Mouse (Mus musculus): ENCODE results near the gene Mrpl51. TPM values are rescaled to one million over a fixed set of nuclear protein-coding genes. Genes with fewer than 3 reads are reported as not detected.

Mrpl51 gene
- polyA plus RNA-seq, 1 experiment from 2014 or later, result 210 TPM

DNA sequence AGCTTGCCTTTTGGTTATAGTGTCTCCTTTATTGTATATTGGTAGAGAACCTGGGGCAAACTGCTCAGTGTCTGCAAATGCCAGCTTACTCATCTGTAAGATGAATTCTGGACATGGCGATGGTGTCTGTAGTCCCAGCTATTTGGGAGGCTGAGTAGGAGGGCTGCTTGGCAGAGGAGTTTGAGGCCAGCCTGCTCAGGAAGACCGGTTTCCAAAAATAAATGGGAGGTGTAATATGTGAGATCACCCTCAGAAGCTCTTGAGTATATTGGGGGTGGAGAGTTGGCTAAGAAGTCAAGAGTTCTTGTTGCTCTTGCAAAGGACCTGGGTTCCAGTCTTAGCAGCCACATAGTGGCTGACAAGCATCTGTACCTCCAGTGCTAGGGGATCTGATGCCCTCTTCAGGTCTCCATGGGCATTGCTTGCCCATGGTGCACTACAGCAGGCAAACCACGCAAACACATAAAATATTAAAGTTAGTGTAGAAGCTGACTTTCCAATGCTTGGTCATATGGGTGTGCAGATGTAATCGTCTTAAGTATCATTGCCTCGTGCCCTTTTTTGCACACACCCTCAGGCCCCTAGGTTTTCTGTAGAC, 34.0 kb downstream of the Mrpl51 start:
- H3K9me3 ChIP-seq, result no peaks in the 10 kb centered on the region
- no peaks in the 10 kb centered on the region for H3K27me3 ChIP-seq
- H3K9ac ChIP-seq, result no peak overlapping the region
- ATAC-seq (ENCODE audit: insufficient number of reproducible peaks, low FRiP score, low TSS enrichment, low read depth), result no peak
- 79% methylated on average over 5 of the region's 5 CpGs for WGBS
- H3K4me2 ChIP-seq, result no peak overlapping the region
- peaks cover 2% of the 10 kb centered on the region; the same call in 1 of the 2 replicates for H3K4me1 ChIP-seq
- H3K4me3 ChIP-seq, result no peak overlapping the region
- peaks cover 12% of the 10 kb centered on the region for H3K36me3 ChIP-seq
- H3K27ac ChIP-seq, result no peak overlapping the region

DNA sequence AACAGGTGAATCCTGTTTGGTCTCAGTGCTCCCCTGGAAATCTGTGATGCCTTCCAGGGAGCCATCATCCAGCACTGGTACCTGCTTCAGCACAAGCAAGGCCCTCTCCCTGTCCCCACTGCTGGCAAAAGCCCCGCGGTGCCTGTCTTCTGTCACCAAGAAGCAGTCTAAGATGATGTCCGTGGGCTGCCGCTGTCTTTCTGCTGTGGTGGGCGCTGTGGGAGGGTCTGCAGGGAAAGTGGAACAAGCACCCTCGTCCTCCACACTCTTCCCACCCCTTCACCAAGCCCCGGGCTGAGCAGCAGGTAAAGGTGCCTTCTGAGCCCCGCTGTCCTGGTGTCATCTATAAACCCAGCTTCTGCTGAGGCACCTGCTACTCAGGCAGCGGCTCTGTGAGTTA, 39.0 kb downstream of the Mrpl51 start:
- Histone ChIP-seq H3K36me3 (peaks cover 3% of the 10 kb centered on the region; the same call in 1 of the 2 replicates), H3K4me3 (no peak overlapping the region), H3K27ac (no peak overlapping the region), H3K27me3 (no peaks in the 10 kb centered on the region), H3K9ac (no peak overlapping the region), H3K4me2 (0 out of 2 replicates have a peak overlapping the region, but pooled peaks have one; percentile 93), H3K9me3 (no peaks in the 10 kb centered on the region), H3K4me1 (peaks cover 18% of the 10 kb centered on the region)
- WGBS, result 59% methylated on average over 9 of the region's 9 CpGs
- ATAC-seq (ENCODE audit: insufficient number of reproducible peaks, low FRiP score, low TSS enrichment, low read depth), result no peak

DNA sequence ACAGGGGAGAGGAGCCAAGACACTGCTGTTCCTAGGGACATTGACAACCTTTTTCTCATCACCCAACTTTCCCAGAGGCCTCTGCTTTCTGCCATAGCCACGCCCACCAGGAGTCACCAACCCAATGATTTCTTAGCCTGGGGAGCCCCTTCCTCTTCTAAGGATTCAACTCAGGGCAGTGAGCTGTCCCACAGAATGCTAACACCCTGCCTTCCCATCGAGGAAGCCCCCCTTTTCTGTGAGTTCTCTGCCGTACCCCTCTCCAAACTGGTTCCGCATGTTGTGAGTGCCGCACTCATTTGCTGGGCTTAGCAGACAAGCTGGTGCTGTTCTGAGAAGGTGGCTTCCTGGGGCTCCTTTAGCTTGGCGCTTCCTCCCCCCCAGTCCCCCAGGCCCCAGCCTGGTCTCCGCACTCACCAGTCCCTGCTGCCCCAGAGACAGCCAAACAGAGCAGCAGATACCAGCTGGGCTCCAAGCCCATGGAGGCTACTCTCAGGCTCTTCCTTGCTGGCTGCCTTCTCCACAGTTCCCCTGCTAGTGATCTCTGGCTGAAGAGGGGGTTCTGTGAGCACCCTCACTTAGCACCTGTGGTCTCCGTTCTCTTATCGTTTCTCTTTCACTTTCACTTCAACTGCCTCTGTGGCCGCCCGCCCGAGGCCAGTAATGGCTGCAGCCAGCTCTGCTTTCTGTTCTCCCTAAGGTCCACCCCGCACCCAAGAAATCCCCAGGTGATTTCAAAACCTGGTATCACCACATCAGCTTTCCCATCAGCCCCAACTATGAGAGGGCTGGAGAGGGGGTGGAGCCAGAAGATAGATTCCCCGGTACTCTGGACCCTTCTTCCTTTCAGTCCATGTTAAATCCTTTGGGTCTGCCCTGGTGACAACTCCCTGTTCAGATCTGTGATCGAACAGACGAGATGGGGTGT, 39.8 kb downstream of the Mrpl51 start, which contains the start of gene Tapbpl:
Gene Tapbpl (minus strand): TSS at position 744 of the 928 bp plus-strand sequence.
- Histone ChIP-seq H3K27ac (peak within 1 kb of the TSS; percentile 81), H3K27me3 (no peaks in the 10 kb centered on the region), H3K36me3 (peaks cover 3% of the 10 kb centered on the region; the same call in 1 of the 2 replicates), H3K4me3 (peak within 1 kb of the TSS; percentile 48), H3K9me3 (no peaks in the 10 kb centered on the region), H3K4me2 (peak within 1 kb of the TSS; percentile 93), H3K9ac (peak within 1 kb of the TSS; percentile 46), H3K4me1 (peaks cover 18% of the 10 kb centered on the region)
- WGBS, result 10% methylated on average over 16 of the region's 16 CpGs
- peak; percentile 22 for ATAC-seq (ENCODE audit: insufficient number of reproducible peaks, low FRiP score, low TSS enrichment, low read depth)

DNA sequence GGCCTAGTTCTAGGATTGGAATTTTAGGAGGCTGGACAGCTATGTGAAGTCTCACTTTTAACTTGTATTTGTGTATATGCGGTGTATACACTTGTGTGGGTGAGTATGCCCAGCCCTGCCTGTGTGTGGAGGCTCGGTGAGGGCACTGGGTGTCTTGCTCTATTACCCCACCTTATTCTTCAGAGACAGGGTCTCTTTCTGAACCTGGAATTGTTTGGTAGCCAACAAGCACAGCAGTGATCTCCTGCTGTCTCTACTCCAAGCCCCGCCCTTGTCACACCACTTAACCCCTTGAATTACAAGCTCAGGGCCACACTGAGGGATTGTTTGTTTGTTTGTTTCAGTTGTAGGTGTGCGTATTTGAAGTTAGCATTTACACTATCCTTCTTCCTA, 40.4 kb downstream of the Mrpl51 start:
- 49% methylated on average over 4 of the region's 4 CpGs for WGBS
- H3K9ac ChIP-seq, result no peak overlapping the region
- peak overlapping the region; percentile 93 for H3K4me2 ChIP-seq
- no peaks in the 10 kb centered on the region for H3K27me3 ChIP-seq
- H3K4me1 ChIP-seq, result peaks cover 18% of the 10 kb centered on the region
- ATAC-seq (ENCODE audit: insufficient number of reproducible peaks, low FRiP score, low TSS enrichment, low read depth), result 0 out of 2 replicates have a peak, but pooled peaks have one; percentile 41
- no peaks in the 10 kb centered on the region for H3K9me3 ChIP-seq
- H3K4me3 ChIP-seq, result peak overlapping the region; percentile 48
- no peaks in the 10 kb centered on the region for H3K36me3 ChIP-seq
- H3K27ac ChIP-seq, result no peak overlapping the region

DNA sequence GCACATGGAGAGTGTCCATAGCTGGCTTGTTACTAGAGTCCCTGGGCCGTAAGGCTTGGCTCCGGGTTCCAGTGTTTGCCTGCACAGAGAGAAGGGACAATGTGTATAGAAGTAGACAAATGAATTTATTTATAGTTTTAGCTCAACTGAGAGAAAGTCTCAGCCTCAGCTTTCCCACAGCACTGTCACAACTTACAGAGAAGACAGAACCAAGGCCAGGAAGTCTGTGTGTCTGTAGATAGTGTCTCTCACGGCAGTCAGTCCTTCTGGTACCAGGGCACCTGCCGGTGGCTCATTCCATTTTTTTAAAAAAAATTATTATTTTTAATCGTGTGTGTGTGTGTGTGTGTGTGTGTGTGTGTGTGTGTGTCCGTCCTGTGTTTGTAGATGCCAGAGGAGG, 40.9 kb downstream of the Mrpl51 start:
- H3K9me3 ChIP-seq, result no peaks in the 10 kb centered on the region
- no peak overlapping the region for H3K27ac ChIP-seq
- no peak overlapping the region for H3K9ac ChIP-seq
- no peaks in the 10 kb centered on the region for H3K36me3 ChIP-seq
- H3K4me2 ChIP-seq, result no peak overlapping the region
- no peak for ATAC-seq (ENCODE audit: insufficient number of reproducible peaks, low FRiP score, low TSS enrichment, low read depth)
- peaks cover 18% of the 10 kb centered on the region for H3K4me1 ChIP-seq
- no peaks in the 10 kb centered on the region for H3K27me3 ChIP-seq
- WGBS, result 79% methylated on average over 6 of the region's 6 CpGs
- no peak overlapping the region for H3K4me3 ChIP-seq

DNA sequence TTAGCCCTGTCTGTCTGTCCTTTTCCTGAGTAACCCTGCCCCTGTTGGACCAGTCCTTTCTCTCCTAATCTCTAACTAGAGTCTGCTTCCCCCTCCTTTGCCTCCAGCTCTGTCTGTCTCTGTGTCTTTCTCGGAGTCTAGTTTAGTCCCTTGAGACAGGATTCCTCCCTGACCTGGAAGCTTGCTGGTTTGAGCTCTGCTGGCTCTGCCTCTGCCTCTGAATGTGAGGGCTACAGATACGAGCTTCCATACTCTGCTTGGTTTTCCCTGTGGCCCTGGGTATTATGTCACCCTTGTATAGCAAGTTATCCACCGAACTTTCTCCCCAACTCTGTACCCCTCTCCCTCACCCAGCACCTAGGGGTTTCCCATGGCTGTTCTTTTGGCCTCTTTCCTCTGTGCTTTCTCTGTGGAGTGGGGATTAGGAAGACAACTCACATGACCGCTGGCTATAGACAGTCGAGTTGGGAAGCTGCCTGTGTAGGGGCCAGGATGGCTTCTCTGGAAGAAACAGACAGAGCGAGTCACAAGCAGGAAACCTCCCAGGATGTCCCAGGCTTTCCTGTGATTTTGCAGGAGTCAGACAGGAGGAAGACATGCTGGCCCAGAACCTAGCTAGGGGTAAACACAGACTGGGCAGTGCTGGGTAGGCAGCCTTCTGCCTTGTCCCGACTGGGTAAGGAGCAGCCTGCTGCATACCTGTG, 42.4 kb downstream of the Mrpl51 start:
- Histone ChIP-seq H3K4me3 (no peak overlapping the region), H3K36me3 (no peaks in the 10 kb centered on the region), H3K9ac (no peak overlapping the region), H3K27ac (0 out of 2 replicates have a peak overlapping the region, but pooled peaks have one; percentile 22), H3K4me2 (no peak overlapping the region), H3K27me3 (no peaks in the 10 kb centered on the region), H3K9me3 (no peaks in the 10 kb centered on the region), H3K4me1 (peaks cover 18% of the 10 kb centered on the region)
- 48% methylated on average over 7 of the region's 7 CpGs for WGBS
- ATAC-seq (ENCODE audit: insufficient number of reproducible peaks, low FRiP score, low TSS enrichment, low read depth), result no peak

DNA sequence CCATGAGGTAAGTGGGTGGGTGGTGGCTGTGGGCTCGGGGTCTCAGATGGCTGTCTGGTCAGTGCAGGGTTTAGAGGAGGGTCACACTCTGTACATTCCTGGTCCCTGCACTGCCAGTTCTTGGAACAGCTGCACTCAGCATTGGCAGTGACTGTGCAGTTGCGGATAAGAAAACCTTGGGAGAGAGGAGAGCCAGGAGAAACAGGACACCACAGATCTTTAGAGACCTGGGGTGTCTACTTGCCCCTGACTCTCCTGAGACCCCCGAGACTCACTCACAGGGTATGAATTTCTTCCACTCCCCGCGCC, 42.9 kb downstream of the Mrpl51 start:
- Histone ChIP-seq H3K9me3 (no peaks in the 10 kb centered on the region), H3K36me3 (no peaks in the 10 kb centered on the region), H3K4me3 (no peak overlapping the region), H3K9ac (no peak overlapping the region), H3K27ac (0 out of 2 replicates have a peak overlapping the region, but pooled peaks have one; percentile 22), H3K27me3 (no peaks in the 10 kb centered on the region), H3K4me2 (no peak overlapping the region), H3K4me1 (peaks cover 18% of the 10 kb centered on the region)
- WGBS, result 51% methylated on average over 5 of the region's 5 CpGs
- no peak for ATAC-seq (ENCODE audit: insufficient number of reproducible peaks, low FRiP score, low TSS enrichment, low read depth)

DNA sequence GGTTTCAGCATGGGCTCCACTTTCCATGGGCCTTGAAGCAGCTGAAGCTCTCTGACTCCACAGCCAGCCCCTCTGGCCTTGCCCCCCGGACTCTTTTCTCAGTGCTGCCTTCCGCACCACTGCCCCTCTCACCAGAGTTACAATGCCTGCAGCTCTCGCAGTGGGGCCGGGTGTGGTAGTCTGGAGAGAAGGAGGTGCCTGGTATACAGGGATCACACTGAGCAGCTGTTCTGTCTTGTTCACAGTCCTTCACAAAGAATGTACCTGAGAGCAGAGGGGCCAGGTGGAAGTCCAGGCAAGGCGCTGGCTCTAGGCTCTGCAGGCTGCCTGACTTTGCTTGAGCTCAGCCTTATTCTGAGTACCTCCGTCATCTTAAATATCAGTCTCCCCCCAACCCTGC, 44.7 kb downstream of the Mrpl51 start:
- Histone ChIP-seq H3K27me3 (no peaks in the 10 kb centered on the region), H3K9me3 (no peaks in the 10 kb centered on the region), H3K4me2 (no peak overlapping the region), H3K27ac (no peak overlapping the region), H3K36me3 (no peaks in the 10 kb centered on the region), H3K4me1 (peaks cover 11% of the 10 kb centered on the region), H3K4me3 (no peak overlapping the region), H3K9ac (no peak overlapping the region)
- 84% methylated on average over 6 of the region's 6 CpGs for WGBS
- no peak for ATAC-seq (ENCODE audit: insufficient number of reproducible peaks, low FRiP score, low TSS enrichment, low read depth)

DNA sequence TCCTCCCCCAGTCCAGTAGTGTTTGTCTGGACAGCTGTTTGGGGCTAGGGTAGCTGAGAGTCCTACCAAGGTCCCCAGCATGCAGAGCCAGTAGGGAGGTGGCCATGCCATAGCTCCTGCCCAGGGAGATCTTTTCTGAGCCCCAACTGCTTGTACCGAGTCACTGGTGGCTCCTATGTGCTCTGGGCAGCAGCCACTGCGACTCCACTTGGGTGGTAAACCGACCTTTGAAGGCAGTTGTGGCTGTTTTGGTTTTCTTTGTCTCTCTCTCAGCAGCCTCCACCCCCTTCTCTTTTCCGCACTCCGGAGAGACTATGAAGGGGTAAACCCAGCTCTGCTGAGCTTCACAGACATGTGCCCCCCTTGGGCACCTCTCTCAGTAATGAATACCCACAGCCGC, 45.2 kb downstream of the Mrpl51 start, which contains the start of gene Cd27:
Gene Cd27 (minus strand): TSS at position 229 of the 400 bp plus-strand sequence.
- ATAC-seq (ENCODE audit: insufficient number of reproducible peaks, low FRiP score, low TSS enrichment, low read depth), result no peak
- Histone ChIP-seq H3K9me3 (no peaks in the 10 kb centered on the region), H3K9ac (no peak within 1 kb of the TSS), H3K4me1 (peaks cover 6% of the 10 kb centered on the region), H3K27ac (no peak within 1 kb of the TSS), H3K36me3 (no peaks in the 10 kb centered on the region), H3K4me3 (no peak within 1 kb of the TSS), H3K4me2 (no peak within 1 kb of the TSS), H3K27me3 (no peaks in the 10 kb centered on the region)
- 44% methylated on average over 6 of the region's 6 CpGs for WGBS

DNA sequence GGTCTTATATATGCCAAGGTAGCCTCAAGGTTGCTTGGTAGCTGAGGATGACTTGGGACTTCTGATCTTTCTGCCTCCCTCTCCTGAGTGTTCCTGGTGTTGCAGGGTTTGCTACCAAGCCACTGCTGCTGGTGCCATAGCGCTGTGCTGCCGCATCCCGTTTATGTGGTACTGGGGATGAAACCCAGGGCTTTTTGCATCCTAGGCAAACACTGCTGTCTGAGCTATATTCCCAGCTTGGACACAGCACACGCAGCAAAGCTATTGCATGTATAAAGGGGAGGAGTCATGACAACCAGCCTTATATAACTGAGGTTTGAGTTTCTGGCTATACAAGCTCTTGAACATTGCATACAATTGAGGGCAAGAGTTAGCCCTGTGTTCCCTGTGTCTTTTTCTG, 45.8 kb downstream of the Mrpl51 start:
- ATAC-seq (ENCODE audit: insufficient number of reproducible peaks, low FRiP score, low TSS enrichment, low read depth), result no peak
- Histone ChIP-seq H3K4me3 (no peak overlapping the region), H3K9ac (no peak overlapping the region), H3K4me1 (no peaks in the 10 kb centered on the region), H3K27ac (no peak overlapping the region), H3K9me3 (no peaks in the 10 kb centered on the region), H3K4me2 (no peak overlapping the region), H3K27me3 (no peaks in the 10 kb centered on the region), H3K36me3 (no peaks in the 10 kb centered on the region)
- WGBS, result 81% methylated on average over 4 of the region's 4 CpGs

DNA sequence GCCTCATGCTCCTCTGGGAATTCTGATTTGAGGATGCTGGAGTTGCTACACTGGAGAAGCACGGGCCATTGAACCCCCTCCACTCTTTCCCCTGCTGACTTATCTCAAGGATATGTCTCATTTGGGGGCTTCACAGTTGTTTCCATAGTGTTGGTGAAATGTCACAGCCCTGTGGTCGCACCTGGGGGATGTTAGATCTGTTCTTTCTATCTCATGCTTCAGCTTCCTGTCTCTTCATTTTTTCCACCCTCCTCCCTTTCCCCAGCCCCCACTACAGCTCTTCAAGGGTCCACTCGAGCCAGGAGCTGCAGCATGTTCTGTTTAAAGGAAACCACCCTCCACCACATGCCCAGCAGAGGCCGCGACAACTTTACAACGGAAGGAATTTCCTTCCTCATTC, 46.8 kb downstream of the Mrpl51 start:
- Histone ChIP-seq H3K4me3 (no peak overlapping the region), H3K36me3 (no peaks in the 10 kb centered on the region), H3K27ac (no peak overlapping the region), H3K9me3 (no peaks in the 10 kb centered on the region), H3K9ac (no peak overlapping the region), H3K4me1 (no peaks in the 10 kb centered on the region), H3K4me2 (no peak overlapping the region), H3K27me3 (no peaks in the 10 kb centered on the region)
- 48% methylated on average over 6 of the region's 6 CpGs for WGBS
- no peak for ATAC-seq (ENCODE audit: insufficient number of reproducible peaks, low FRiP score, low TSS enrichment, low read depth)

DNA sequence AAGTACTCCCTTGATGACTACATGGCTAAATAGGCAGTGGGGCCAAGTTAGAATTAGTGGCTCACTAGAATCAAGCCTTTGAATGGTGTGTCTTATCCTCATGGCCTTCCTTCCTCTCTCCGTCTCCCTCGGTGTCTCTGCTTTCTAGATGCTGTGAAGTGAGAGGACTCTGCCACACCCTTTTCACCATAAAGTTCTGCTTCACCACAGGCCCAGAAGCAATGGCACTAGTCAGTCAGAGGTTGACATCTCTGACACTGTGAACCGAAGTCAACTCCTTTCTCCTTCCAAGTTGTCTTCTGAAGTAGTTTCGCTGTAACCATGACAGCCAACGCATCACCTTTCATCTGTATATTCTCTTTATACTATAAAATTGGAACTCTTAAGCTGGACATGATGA, 47.9 kb downstream of the Mrpl51 start:
- Histone ChIP-seq H3K27me3 (no peaks in the 10 kb centered on the region), H3K36me3 (no peaks in the 10 kb centered on the region), H3K4me1 (no peaks in the 10 kb centered on the region), H3K4me2 (no peak overlapping the region), H3K9ac (no peak overlapping the region), H3K9me3 (no peaks in the 10 kb centered on the region), H3K27ac (no peak overlapping the region), H3K4me3 (no peak overlapping the region)
- no peak for ATAC-seq (ENCODE audit: insufficient number of reproducible peaks, low FRiP score, low TSS enrichment, low read depth)
- 90% methylated on average over 5 of the region's 5 CpGs for WGBS

Data from limb, embryonic 15.5 days (tissue).